Mouse (Mus musculus): ENCODE measurements around the gene Snrpb2. TPM values are rescaled to one million over a fixed set of nuclear protein-coding genes. Genes with fewer than 3 reads are reported as not detected.

Gene Snrpb2
- polyA plus RNA-seq (2015; fragmentation: Nextera tagmentation; extraction: Ambion mirVana) = 37.6 and 41.1 TPM in 2 replicates

GRCm38 (mm10) chr2:143062812-143063792 lies at the start of gene Snrpb2:
Gene Snrpb2, plus strand, starts transcription at chr2:143063039.

GRCm38 (mm10) chr2:143078198-143078851 lies 15.5 kb downstream of the Snrpb2 start, which contains the start of gene Otor:
Gene Otor, plus strand, starts transcription at chr2:143078473.

Other genes with a start within 250 kb of the Snrpb2 start
- gene Kif16b, start 161.5 kb upstream of the Snrpb2 start, polyA plus RNA-seq (2015; fragmentation: Nextera tagmentation; extraction: Ambion mirVana) = 5.2 and 6.2 TPM in 2 replicates
- 0.18 and 0.31 TPM in 2 replicates for gene Otor, start 15.4 kb downstream of the Snrpb2 start, polyA plus RNA-seq (2015; fragmentation: Nextera tagmentation; extraction: Ambion mirVana)

Measured in skeletal muscle tissue, postnatal 0 days (tissue).